Mouse (Mus musculus): Measurements from ENCODE around the gene Ank3.

Gene Ank3

DNA sequence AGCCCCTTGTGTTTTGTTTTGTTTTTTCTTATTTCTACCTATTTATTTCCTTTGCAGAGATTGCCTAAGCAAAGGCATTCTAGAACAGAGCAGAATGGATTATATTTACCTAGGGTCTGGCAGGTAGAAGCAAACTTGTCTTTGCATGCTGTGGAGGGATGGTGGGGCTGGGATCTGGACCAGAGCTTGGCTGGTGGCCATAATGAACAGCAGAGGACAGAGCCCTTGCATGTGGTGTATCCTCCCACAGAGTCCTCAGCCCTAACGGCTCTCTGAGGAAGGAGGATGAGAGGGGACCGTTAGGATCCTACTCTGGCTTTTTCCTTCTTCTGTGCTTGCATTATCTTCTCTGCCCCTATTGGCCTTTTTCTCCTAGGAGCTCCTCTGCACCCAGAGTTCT lies 79.1 kb downstream of the Ank3 start:
- DNase-seq (ENCODE audit: low spot score): no peak

DNA sequence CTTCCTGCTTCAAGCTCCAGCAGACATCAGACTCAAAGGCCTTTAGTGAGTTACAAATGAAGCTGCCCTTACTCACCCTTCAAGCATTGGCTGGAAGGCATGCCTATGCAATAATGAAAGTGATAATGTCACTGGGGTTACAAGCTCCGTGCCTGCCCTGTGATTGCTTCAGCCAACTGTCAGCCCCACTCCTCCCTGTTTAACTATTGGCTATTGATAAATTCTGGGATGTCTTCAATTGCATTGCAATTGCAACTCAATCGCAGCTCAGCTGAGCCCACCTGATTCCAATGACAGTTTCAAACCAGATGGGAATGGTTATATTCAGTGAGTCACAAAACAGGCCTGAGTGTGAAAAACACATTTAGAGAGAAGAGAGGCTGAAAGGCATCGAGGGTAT lies 80.3 kb downstream of the Ank3 start:
- DNase-seq (ENCODE audit: low spot score): no peak

DNA sequence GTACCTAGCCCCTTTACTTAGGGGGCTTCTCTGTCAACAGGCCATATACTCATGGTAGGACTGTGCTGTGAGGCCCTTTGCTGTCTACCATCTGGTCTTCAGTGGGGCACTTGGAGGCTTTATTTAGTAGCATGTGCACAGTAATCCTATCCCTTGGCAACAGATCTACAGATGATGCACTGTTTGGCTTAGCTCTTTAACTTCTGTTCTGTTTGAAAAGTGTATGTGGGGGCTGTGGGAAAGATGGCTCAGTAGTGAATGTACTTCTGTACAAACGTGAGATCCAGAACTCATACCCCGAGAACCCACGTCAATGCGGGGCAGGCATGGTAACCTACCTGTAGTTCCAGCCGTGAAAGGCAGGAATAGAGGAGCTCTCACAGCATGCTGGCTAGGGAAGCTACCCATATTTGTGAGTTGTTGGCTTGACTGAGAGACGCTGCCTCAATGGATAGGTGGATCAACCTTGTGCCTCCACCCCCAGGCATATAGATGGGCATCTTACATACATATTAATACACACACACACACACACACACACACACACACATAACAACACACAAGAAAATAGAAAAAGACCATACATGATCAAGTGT lies 86.7 kb downstream of the Ank3 start:
- no peak for DNase-seq (ENCODE audit: low spot score)

- DNase-seq (ENCODE audit: low spot score): no peak
These were observed 91.6 kb downstream of the Ank3 start for GRCm38 (mm10) chr10:69490182-69490581.

DNA sequence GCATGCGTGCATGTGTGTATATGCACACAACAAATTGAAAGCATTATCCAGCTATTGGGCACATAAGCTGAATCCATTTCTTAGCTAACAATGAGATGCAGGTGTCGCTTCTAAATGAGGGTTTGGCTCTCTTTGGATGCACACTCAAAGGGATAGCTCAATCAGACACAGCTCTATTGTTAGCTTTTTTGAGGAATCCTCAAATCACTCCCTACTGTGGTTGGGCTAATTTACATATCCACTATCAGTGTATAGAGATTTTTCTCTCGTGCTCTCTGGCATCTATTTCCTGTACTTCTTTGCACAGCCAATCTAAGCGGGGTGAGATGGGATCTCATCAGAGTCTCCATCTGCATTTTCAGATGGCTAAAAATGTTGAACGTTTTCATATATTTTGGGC lies 93.4 kb downstream of the Ank3 start:
- DNase-seq (ENCODE audit: low spot score): no peak

DNA sequence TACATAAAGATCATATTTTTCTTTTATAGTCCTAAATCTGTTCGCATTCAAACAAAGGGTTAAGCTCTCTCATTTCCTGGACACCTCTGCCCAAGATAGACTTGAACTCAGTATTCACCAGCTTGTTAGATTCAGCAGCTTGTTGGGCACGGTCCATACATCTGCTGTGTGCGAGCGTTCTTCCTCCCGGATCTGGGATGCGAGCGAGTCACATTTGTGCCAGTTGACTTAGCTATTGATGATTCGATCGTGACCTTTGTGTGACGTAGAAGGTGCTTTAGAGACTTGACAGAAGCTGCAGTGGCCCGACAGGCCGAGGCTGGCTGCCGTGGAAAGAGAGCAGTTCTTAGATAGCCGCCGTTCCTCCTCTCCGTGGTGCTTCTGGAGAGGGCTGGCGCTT lies 98.8 kb downstream of the Ank3 start:
- DNase-seq (ENCODE audit: low spot score): no peak

GRCm38 (mm10) chr10:69500171-69500860 lies 101.7 kb downstream of the Ank3 start:
- no peak for DNase-seq (ENCODE audit: low spot score)

- no peak for DNase-seq (ENCODE audit: low spot score)
These were observed 105.2 kb downstream of the Ank3 start for GRCm38 (mm10) chr10:69503791-69504190.

GRCm38 (mm10) chr10:69507719-69508118 lies 109.1 kb downstream of the Ank3 start:
- no peak for DNase-seq (ENCODE audit: low spot score)

DNA sequence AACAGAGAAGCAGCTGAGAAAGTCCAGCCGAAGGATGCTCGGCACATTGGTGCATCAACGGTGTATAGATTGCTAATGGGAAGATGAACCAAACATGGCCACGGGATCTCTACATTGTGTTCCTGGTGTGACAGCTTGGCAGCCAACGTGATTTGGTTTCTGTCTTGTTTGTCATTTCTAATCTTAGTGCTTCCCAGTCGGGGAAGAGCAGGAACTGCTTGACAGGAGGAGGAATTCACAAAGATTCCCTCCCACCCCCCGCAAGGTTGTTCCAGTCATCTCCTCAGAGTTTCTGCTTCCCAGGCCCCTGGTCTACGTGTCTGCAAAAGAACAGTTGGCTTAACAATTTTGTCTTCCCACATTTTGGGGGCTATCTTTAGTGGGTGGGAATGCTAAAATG lies 111.8 kb downstream of the Ank3 start:
- no peak for DNase-seq (ENCODE audit: low spot score)

DNA sequence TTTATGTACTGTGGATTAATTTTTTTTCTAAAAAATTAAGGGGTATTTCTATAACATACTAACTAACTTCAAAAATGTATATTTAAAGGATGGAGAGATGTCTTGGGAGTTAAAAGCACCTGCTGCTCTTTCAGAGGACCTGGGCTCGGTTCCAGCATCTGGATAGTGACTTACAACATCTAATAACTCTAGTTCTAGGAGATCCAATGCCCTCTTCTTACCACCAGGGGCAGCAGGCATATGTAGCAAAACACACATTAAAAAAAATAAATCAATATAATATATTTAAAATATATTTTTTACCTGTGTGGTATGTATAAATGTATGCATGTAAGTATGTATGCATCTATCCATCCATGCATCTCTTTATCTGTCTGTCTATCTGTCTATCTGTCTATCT lies 112.7 kb downstream of the Ank3 start:
- DNase-seq (ENCODE audit: low spot score): no peak

DNA sequence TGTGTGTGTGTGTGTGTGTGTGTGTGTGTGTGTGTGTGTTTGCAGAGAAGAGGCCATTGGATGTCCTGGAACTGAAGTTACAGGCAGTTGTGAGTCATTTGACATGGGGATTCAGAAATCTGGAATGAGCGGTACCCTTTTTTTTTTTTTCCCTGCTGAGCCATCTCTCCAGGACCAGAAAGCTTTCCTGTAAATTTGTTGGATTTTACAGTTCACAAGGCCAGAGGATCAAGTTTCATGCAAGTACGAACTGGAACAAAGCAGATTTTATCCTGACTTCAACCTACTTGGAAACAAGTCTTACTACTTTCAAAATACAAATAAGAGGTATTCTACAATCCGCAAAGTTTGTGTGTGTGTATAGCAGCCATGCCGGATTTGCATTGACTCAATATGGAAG lies 123.4 kb downstream of the Ank3 start:
- DNase-seq (ENCODE audit: low spot score): no peak

GRCm38 (mm10) chr10:69523202-69523601 lies 124.6 kb downstream of the Ank3 start:
- DNase-seq (ENCODE audit: low spot score): no peak

DNA sequence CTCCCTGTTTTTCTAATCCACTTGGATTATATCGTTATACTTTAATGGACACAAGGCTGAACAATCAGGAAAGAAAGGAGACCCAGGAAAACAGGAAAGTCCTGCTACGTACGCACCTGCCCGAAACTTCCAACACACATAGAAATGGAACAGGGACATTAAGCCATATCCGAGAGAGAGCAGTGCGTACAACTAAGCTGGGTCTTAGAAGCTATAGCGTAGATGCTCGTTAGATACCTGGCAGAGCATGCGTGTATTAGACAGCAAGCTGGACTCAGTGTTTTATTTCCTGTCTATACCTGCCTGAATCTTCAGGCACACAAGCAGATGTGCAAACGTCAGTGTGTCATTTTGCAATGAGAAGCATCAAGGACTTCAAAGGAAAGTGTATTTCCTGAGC lies 128.7 kb downstream of the Ank3 start:
- no peak for DNase-seq (ENCODE audit: low spot score)

GRCm38 (mm10) chr10:69528746-69529145 lies 130.2 kb downstream of the Ank3 start:
- DNase-seq (ENCODE audit: low spot score): no peak

DNA sequence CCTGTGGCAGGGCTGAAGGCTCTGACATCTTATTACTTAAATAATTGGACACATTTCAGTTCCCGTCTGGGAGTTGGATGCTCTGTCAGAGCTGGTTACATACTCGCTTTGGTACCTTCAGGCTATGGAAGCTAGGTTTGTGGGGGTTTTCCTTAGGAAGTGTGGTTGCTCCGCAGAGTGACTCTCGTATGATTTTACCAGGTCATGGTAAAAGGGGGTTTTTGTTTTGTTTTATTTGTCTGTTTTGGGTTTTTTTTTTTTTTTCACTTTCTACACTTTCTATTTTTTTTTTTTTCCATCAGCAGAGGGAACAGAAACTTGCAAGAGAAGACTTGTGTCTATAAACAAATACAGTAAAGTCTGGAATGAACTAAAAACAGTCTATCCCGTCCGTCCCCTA lies 131.8 kb downstream of the Ank3 start:
- DNase-seq (ENCODE audit: low spot score): no peak

GRCm38 (mm10) chr10:69531569-69531968 lies 133.0 kb downstream of the Ank3 start:
- no peak for DNase-seq (ENCODE audit: low spot score)

DNA sequence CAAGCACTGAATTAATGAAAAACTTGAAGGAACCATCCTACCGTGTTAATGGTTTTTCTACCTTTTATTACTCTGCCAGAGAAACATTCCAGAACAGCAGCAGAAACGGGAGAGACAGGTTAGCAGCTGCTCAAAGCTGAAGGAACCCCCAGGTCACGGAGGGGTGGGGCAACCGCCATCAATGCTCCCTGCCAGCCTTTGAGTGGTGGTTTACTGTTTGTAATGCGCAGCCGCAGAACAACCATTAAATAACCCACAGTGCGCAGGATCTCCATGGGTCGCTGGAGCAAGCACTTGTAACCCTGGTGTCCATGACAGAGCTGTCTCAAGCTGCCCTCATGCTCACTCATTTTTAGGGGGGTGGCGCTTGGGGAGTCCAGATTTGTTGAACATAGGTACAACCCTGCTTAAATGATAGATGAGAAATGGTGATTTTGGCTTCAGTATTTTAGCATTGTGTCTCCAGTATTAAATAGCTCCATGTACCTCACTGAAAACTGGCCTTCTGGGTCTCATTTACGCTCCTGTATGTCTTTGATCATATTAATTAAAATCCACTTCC lies 133.7 kb downstream of the Ank3 start:
- no peak for DNase-seq (ENCODE audit: low spot score)

DNA sequence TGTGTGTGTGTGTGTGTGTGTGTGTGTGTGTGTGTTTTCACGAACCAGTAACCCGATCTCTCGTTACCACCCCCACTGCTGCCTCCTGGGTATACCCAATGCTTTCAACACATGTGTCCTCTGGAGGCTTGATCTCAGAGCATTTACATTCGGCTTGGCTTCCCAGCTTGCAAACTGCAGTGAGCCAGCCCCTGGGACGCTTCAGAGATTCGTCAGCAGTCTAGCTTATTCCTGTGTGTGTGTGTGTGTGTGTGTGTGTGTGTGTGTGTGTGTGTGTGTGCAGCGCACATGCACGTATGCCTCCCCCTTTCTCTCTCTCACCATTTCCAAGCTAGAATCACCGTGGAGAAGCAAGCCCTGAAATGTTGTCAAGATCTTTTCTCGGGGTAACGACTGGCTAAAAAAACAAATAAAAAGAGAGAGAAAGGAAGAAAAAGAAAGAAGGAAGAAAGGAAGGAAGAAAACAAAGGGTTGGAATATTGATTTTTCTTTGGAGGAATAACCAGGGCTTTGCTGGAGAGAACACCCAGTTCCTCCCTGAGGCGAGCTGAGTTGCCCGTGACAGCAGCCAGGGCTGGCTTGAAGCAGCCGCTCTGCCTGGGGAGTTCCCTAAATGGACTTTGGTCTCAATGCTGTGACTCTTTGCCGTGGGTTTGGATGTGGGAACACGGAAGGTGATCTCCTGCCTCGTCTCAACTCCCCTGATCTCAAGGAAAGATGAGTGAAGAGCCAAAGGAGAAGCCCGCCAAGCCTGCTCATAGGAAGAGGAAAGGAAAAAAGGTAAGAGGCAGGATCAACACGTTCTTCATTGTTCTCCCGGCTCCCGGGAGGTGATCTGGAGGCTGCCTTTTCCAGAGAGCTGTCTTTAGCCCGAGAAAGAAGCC lies 135.2 kb downstream of the Ank3 start:
- peak; percentile 12 for DNase-seq (ENCODE audit: low spot score)

GRCm38 (mm10) chr10:69534716-69535115 lies 136.1 kb downstream of the Ank3 start:
- no peak for DNase-seq (ENCODE audit: low spot score)

DNA sequence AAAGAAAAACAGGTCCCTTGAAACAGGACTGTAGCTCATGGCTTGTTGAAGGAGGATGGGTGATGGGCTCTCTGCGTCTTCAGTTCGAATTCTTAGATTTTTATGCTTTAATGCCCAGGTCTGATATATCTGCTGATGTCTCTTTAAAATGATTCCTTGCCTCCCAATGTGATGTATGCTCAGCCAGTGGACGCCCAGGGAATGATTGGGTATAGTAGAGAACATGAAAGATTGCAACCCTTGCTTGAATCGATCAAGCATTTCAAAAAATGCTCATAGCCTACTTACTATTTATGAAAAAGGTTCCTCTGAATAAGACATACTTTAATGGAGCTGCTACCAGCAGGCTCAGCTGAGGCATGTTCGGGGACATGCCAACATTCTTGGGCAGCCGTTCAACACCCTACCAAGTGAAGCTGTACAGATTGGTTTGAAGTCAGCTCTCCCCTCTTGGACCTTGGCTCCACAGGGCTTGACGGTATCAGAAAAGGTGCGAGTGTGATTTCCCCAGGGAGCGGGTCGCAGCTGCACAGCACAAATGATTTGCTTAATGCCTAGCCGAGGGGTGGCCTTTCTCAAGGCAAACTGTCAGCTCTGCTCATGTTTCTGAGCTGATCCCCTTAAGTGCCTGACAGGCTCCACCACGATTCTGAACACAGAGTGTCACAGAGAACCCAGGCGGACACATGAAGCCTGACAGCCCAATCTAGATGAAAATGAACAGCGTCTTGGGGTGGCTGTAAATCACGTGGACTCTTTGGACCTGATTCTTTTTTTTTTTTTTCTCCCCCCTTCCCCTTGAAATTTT lies 136.8 kb downstream of the Ank3 start:
- DNase-seq (ENCODE audit: low spot score): peak; percentile 7

DNA sequence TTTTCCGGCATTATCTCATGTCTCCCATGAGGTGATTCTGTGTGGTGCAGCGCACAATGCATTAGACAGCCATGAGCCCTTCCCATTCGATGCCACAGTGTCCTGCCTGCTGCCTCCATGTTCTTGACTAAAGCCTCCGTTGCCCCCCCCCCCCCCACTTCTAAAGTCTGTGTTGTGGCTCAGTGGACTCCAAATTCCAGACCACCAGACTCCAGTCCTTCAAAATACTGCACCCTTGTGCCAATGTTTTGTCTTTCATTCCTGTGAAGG lies 137.3 kb downstream of the Ank3 start:
- DNase-seq (ENCODE audit: low spot score): no peak
